Mouse (Mus musculus) MEL (cell line): ENCODE results near the gene Ccdc162. TPM values are rescaled to one million over a fixed set of nuclear protein-coding genes. Genes with fewer than 3 reads are reported as not detected.

Source experiments
- DNase-seq: peaks from one replicate; pipeline ENCODE4 v3.0.0; 2011; ENCODE audit warnings: low read depth, low spot score
- H3K27ac ChIP-seq: 2 replicates; pipeline ENCODE4 v1.5.1; 2012; ENCODE audit warnings: low read depth, mild to moderate bottlenecking, control low read depth, low read length, moderate library complexity; ENCODE audit not compliant: control insufficient read depth
- H3K27me3 ChIP-seq, 2 experiments: fragments of 150-350 bp in 1 of 2; sonication (generic) in 1 of 2; 2 replicates each; pipeline ENCODE4 v1.6.1; 2012; ENCODE audit warnings: low read length in 2 of 2, mild to moderate bottlenecking in 2 of 2, improper control_type of control experiment in 1 of 2, moderate library complexity in 1 of 2; ENCODE audit not compliant: insufficient read depth in 2 of 2, control insufficient read depth in 1 of 2
- H3K36me3 ChIP-seq, 2 experiments: 2 replicates each; pipeline ENCODE4 v1.6.1; 2012 to 2014; ENCODE audit warnings: low read length in 2 of 2, improper control_type of control experiment in 1 of 2, inconsistent platforms in 1 of 2, mild to moderate bottlenecking in 1 of 2; ENCODE audit not compliant: insufficient read depth in 2 of 2, control insufficient read depth in 1 of 2
- H3K4me1 ChIP-seq, 2 experiments: fragments of 150-350 bp in 1 of 2; sonication (generic) in 1 of 2; 2 replicates each; pipeline ENCODE4 v1.6.1; 2012; ENCODE audit warnings: low read length in 2 of 2, improper control_type of control experiment in 1 of 2, mild to moderate bottlenecking in 1 of 2; ENCODE audit not compliant: insufficient read depth in 2 of 2, control insufficient read depth in 1 of 2
- H3K4me3 ChIP-seq, 2 experiments: fragments of 150-350 bp in 1 of 2; sonication (generic) in 1 of 2; 2 replicates each; pipeline ENCODE4 v1.5.1; 2012; ENCODE audit warnings: low read depth in 2 of 2, low read length in 2 of 2, mild to moderate bottlenecking in 2 of 2, moderate library complexity in 2 of 2, control low read depth in 1 of 2, improper control_type of control experiment in 1 of 2; ENCODE audit not compliant: control insufficient read depth in 1 of 2, insufficient read depth in 1 of 2
- H3K79me2 ChIP-seq: 2 replicates; pipeline ENCODE4 v1.6.1; 2012; ENCODE audit warnings: mild to moderate bottlenecking, low read length, moderate library complexity; ENCODE audit not compliant: control insufficient read depth, poor library complexity, insufficient read depth
- H3K9ac ChIP-seq: 2 replicates; pipeline ENCODE4 v1.6.1; 2012; ENCODE audit warnings: low read depth, mild to moderate bottlenecking, control low read depth, low read length, moderate library complexity; ENCODE audit not compliant: control insufficient read depth, poor library complexity, severe bottlenecking
- H3K9me3 ChIP-seq: fragments of 150-350 bp; sonication (generic); replicated peaks from 2 replicates; pipeline ENCODE4 v1.6.1; 2012; ENCODE audit warnings: mild to moderate bottlenecking, low read length, improper control_type of control experiment, moderate library complexity; ENCODE audit not compliant: insufficient read depth
- CHD1 ChIP-seq: IDR thresholded peaks from 2 replicates; pipeline ENCODE4 v1.6.1; 2012; ENCODE audit warnings: low read depth, mild to moderate bottlenecking, inconsistent platforms, low read length, improper control_type of control experiment
- CHD2 ChIP-seq: IDR thresholded peaks from 2 replicates; pipeline ENCODE4 v1.6.1; 2011; ENCODE audit warnings: low read length, improper control_type of control experiment
- CTCF ChIP-seq, 3 experiments: IDR thresholded peaks in 2 of 3; conservative IDR thresholded peaks in 1 of 3; 2 replicates each; pipeline ENCODE4 v1.5.1; 2011 to 2012; ENCODE audit warnings: low read length in 3 of 3, low read depth in 2 of 3, mild to moderate bottlenecking in 2 of 3, improper control_type of control experiment in 1 of 3, inconsistent platforms in 1 of 3, mixed read lengths in 1 of 3, moderate library complexity in 1 of 3; ENCODE audit not compliant: control insufficient read depth in 1 of 3, insufficient read depth in 1 of 3, poor library complexity in 1 of 3, severe bottlenecking in 1 of 3
- E2F4 ChIP-seq: IDR thresholded peaks from 2 replicates; pipeline ENCODE4 v1.6.1; 2011; ENCODE audit warnings: low read depth, low read length, improper control_type of control experiment, borderline replicate concordance
- ELF1 ChIP-seq: IDR thresholded peaks from 2 replicates; pipeline ENCODE4 v1.6.1; 2014; ENCODE audit warnings: low read depth, mild to moderate bottlenecking, inconsistent platforms, low read length, improper control_type of control experiment, moderate library complexity
- GABPA ChIP-seq: IDR thresholded peaks from 2 replicates; pipeline ENCODE4 v1.6.1; 2012; ENCODE audit warnings: low read depth, mild to moderate bottlenecking, inconsistent platforms, low read length, improper control_type of control experiment, moderate library complexity
- JUND ChIP-seq: IDR thresholded peaks from 2 replicates; pipeline ENCODE4 v1.6.1; 2011; ENCODE audit warnings: low read depth, mild to moderate bottlenecking, improper control_type of control experiment, low read length
- KAT2A ChIP-seq: conservative IDR thresholded peaks from 2 replicates; pipeline ENCODE4 v1.6.1; 2012; ENCODE audit warnings: low read depth, low read length, improper control_type of control experiment, inconsistent platforms
- MAX ChIP-seq: IDR thresholded peaks from 2 replicates; pipeline ENCODE4 v1.6.1; 2011; ENCODE audit warnings: low read length, improper control_type of control experiment
- MYC ChIP-seq: IDR thresholded peaks from 2 replicates; pipeline ENCODE4 v1.6.1; 2011; ENCODE audit warnings: low read depth, mild to moderate bottlenecking, low read length, improper control_type of control experiment, moderate library complexity
- NELFE ChIP-seq: IDR thresholded peaks from 2 replicates; pipeline ENCODE4 v1.6.1; 2011; ENCODE audit warnings: low read depth, low read length, improper control_type of control experiment
- POLR2A ChIP-seq, 2 experiments: IDR thresholded peaks; 2 replicates each; pipeline ENCODE4 v1.6.1; 2011 to 2012; ENCODE audit warnings: low read length in 2 of 2, mild to moderate bottlenecking in 2 of 2, control low read depth in 1 of 2, improper control_type of control experiment in 1 of 2, low read depth in 1 of 2, moderate library complexity in 1 of 2; ENCODE audit not compliant: control insufficient read depth in 1 of 2, insufficient read depth in 1 of 2, poor library complexity in 1 of 2
- RAD21 ChIP-seq: IDR thresholded peaks from 2 replicates; pipeline ENCODE4 v1.6.1; 2011; ENCODE audit warnings: mild to moderate bottlenecking, low read depth, low read length, improper control_type of control experiment
- RCOR1 ChIP-seq: IDR thresholded peaks from 2 replicates; pipeline ENCODE4 v1.6.1; 2012; ENCODE audit warnings: low read depth, mild to moderate bottlenecking, inconsistent platforms, low read length, improper control_type of control experiment
- SIN3A ChIP-seq: IDR thresholded peaks from 2 replicates; pipeline ENCODE4 v1.6.1; 2012; ENCODE audit warnings: low read length, improper control_type of control experiment, inconsistent platforms
- SMC3 ChIP-seq: IDR thresholded peaks from 2 replicates; pipeline ENCODE4 v1.6.1; 2011; ENCODE audit warnings: low read depth, low read length, improper control_type of control experiment
- TAL1 ChIP-seq: IDR thresholded peaks from 2 replicates; pipeline ENCODE4 v1.6.1; 2012; ENCODE audit warnings: mild to moderate bottlenecking, inconsistent platforms, low read length, moderate library complexity, mixed read lengths
- TBP ChIP-seq: IDR thresholded peaks from 2 replicates; pipeline ENCODE4 v1.8.0; 2011; ENCODE audit warnings: low read depth, low read length, improper control_type of control experiment
- UBTF ChIP-seq: IDR thresholded peaks from 2 replicates; pipeline ENCODE4 v1.6.1; 2012; ENCODE audit warnings: low read depth, mild to moderate bottlenecking, inconsistent platforms, low read length, improper control_type of control experiment, moderate library complexity, borderline replicate concordance; ENCODE audit not compliant: insufficient read depth
- USF2 ChIP-seq, 2 experiments: IDR thresholded peaks; 2 replicates each; pipeline ENCODE4 v1.6.1; 2011 to 2012; ENCODE audit warnings: improper control_type of control experiment in 2 of 2, low read length in 2 of 2, borderline replicate concordance in 1 of 2, inconsistent platforms in 1 of 2, low read depth in 1 of 2, mild to moderate bottlenecking in 1 of 2; ENCODE audit not compliant: insufficient read depth in 1 of 2
- ZC3H11A ChIP-seq: IDR thresholded peaks from 2 replicates; pipeline ENCODE4 v1.6.1; 2012; ENCODE audit warnings: low read depth, mild to moderate bottlenecking, inconsistent platforms, low read length, improper control_type of control experiment
- ZKSCAN1 ChIP-seq: IDR thresholded peaks from 2 replicates; pipeline ENCODE4 v1.6.1; 2012; ENCODE audit warnings: low read depth, mild to moderate bottlenecking, inconsistent platforms, low read length, improper control_type of control experiment, moderate library complexity
- ZMIZ1 ChIP-seq: IDR thresholded peaks from 2 replicates; pipeline ENCODE4 v1.6.1; 2012; ENCODE audit warnings: low read depth, mild to moderate bottlenecking, inconsistent platforms, low read length, improper control_type of control experiment, moderate library complexity
- ZNF384 ChIP-seq: IDR thresholded peaks from 2 replicates; pipeline ENCODE4 v1.6.1; 2012; ENCODE audit warnings: low read depth, mild to moderate bottlenecking, inconsistent platforms, low read length, improper control_type of control experiment
- polyA plus RNA-seq, 2 experiments: library from polyadenylated mRNA; stranded (reverse) in 1 of 2; unstranded in 1 of 2; fragments of >175 nt in 1 of 2; fragments of >200 nt in 1 of 2; gene quantifications; 2 replicates each; pipeline versions ENCODE4 v1.2.1 to v1.2.4; 2012; ENCODE audit warnings: low replicate concordance in 2 of 2, low read depth in 1 of 2; ENCODE audit not compliant: insufficient read length in 2 of 2, insufficient read depth in 1 of 2, missing spikeins in 1 of 2
- total RNA-seq: library from RNA; depleted of rRNA; stranded (reverse); fragments of 300-350 nt; gene quantifications from 2 replicates; pipeline ENCODE4 v1.2.3, GENCODE M21; 2012

Ccdc162 gene
- total and polyA plus RNA-seq, 3 experiments = 0.06 TPM; not detected in 2

- H3K4me3 ChIP-seq = no peak overlapping the region
- no peaks in the 10 kb centered on the region for H3K79me2 ChIP-seq
- no peaks in the 10 kb centered on the region for H3K4me1 ChIP-seq
- no peak overlapping the region for H3K27ac ChIP-seq
- no peaks in the 10 kb centered on the region for H3K9me3 ChIP-seq
- H3K9ac ChIP-seq = no peak overlapping the region
- TF ChIP-seq GABPA (no peak), ZC3H11A (no peak), CHD1 (no peak), RCOR1 (no peak), TAL1 (no peak), POLR2A (IDR thresholded peaks at IDR 0.05; ENCODE audit: control insufficient read depth in 1 of 2, insufficient read depth in 1 of 2, low read depth in 1 of 2, low read length in 2 of 2, poor library complexity in 1 of 2) (no peak), E2F4 (no peak), CHD2 (no peak), USF2 (IDR thresholded peaks at IDR 0.05; ENCODE audit: borderline replicate concordance in 1 of 2, insufficient read depth in 1 of 2, low read depth in 1 of 2, low read length in 2 of 2) (no peak), RAD21 (no peak), ZNF384 (no peak), JUND (no peak), SMC3 (no peak)
- DNase-seq = no peak
- peaks cover 0 to 10% of the 10 kb centered on the region in 2 experiments; a peak in 3 of 4 replicates for H3K27me3 ChIP-seq
- H3K36me3 ChIP-seq = no peaks in the 10 kb centered on the region
Measured at GRCm38 (mm10) chr10:41572274-41572673, 144.2 kb downstream of the Ccdc162 start.

GRCm38 (mm10) chr10:41571065-41571464 is 145.4 kb downstream of the Ccdc162 start:
- Histone ChIP-seq H3K79me2 (no peaks in the 10 kb centered on the region), H3K36me3 (no peaks in the 10 kb centered on the region), H3K4me3 (no peak overlapping the region), H3K27me3 (peaks cover 0 to 5% of the 10 kb centered on the region in 2 experiments; a peak in 3 of 4 replicates), H3K9me3 (no peaks in the 10 kb centered on the region), H3K4me1 (no peaks in the 10 kb centered on the region), H3K27ac (no peak overlapping the region), H3K9ac (no peak overlapping the region)
- TF ChIP-seq ZKSCAN1 (no peak), SIN3A (no peak), GABPA (no peak), CTCF (IDR thresholded peaks at IDR 0.05 in 2 of 3, conservative IDR thresholded peaks at IDR 0.05 in 1 of 3; ENCODE audit: control insufficient read depth in 1 of 3, insufficient read depth in 1 of 3, low read depth in 2 of 3, low read length in 3 of 3, poor library complexity in 1 of 3, severe bottlenecking in 1 of 3) (no peak), RCOR1 (no peak), ELF1 (no peak), E2F4 (no peak), JUND (no peak), TBP (no peak), MAX (no peak), CHD2 (no peak), MYC (no peak), NELFE (no peak), ZMIZ1 (no peak), USF2 (IDR thresholded peaks at IDR 0.05; ENCODE audit: borderline replicate concordance in 1 of 2, insufficient read depth in 1 of 2, low read depth in 1 of 2, low read length in 2 of 2) (no peak), UBTF (no peak), ZNF384 (no peak), SMC3 (no peak), KAT2A (no peak)
- DNase-seq = peak; percentile 12
